In genomic region chr14:75773431-75773830, GRCm38 (mm10) we compare ENCODE assay signal across 16 mouse cellular contexts. TPM values are rescaled to one million over a fixed set of nuclear protein-coding genes. Genes with fewer than 3 reads are reported as not detected.
DNase-seq lines count a peak whose midpoint lies in the region; ATAC-seq lines count a peak whose summit lies in the region.
"Had no signal": no experiment of that assay in that cellular context is flagged by ENCODE, and none has a peak within 500 bp of the region (broad histone marks: within the 10 kb centered on the region; RNA-seq: fewer than 3 reads in every experiment).

No protein-coding gene starts in this region.

- H3K9ac ChIP-seq in neural tube, embryonic 14.5 days (replicated peaks; ENCODE audit: low read depth, low read length) = no peak overlapping the region
- no peak overlapping the region for H3K9ac ChIP-seq in neural tube, embryonic 15.5 days (replicated peaks)
- peak overlapping the region; percentile 45; the same call in 1 of the 2 replicates for H3K9ac ChIP-seq in heart, embryonic 14.5 days (ENCODE audit: low read length)
- no peak overlapping the region; the same call in 1 of the 2 replicates for H3K9ac ChIP-seq in liver, embryonic 15.5 days
- no peak overlapping the region for H3K9ac ChIP-seq in hindbrain, embryonic 12.5 days
- H3K9ac ChIP-seq: intestine, embryonic 15.5 days had no signal

- intact Hi-C loops in left cerebral cortex, postnatal 36 days (cut with DNase I) = no loop called here

- no peak overlapping the region for H3K4me3 ChIP-seq in neural tube, embryonic 14.5 days (ENCODE audit: low read depth, low read length)
- H3K4me3 ChIP-seq in neural tube, embryonic 15.5 days (replicated peaks) = no peak overlapping the region
- H3K4me3 ChIP-seq in heart, embryonic 14.5 days (ENCODE audit: control insufficient read depth in 1 of 2, insufficient read depth in 1 of 2, low read depth in 1 of 2, low read length in 2 of 2) = no peak overlapping the region
- no peak overlapping the region; the same call in 1 of the 2 replicates for H3K4me3 ChIP-seq in liver, embryonic 15.5 days (replicated peaks)
- no peak overlapping the region for H3K4me3 ChIP-seq in hindbrain, embryonic 12.5 days
- H3K4me3 ChIP-seq: forebrain, embryonic 10.5 days; intestine, embryonic 15.5 days; megakaryocyte, embryonic 14.5 days had no signal

- H3K36me3 ChIP-seq in neural tube, embryonic 14.5 days (ENCODE audit: control insufficient read depth, insufficient read depth, low read length) = peaks cover 13% of the 10 kb centered on the region; the same call in 1 of the 2 replicates
- peaks cover 27% of the 10 kb centered on the region for H3K36me3 ChIP-seq in neural tube, embryonic 15.5 days
- H3K36me3 ChIP-seq in heart, embryonic 14.5 days (ENCODE audit: control insufficient read depth, insufficient read depth, low read length) = peaks cover 39% of the 10 kb centered on the region
- peaks cover 9% of the 10 kb centered on the region; the same call in 1 of the 2 replicates for H3K36me3 ChIP-seq in liver, embryonic 15.5 days (replicated peaks)
- peaks cover 18% of the 10 kb centered on the region; the same call in 1 of the 2 replicates for H3K36me3 ChIP-seq in hindbrain, embryonic 12.5 days
- H3K36me3 ChIP-seq: intestine, embryonic 15.5 days had no signal

- H3K27ac ChIP-seq in neural tube, embryonic 14.5 days (ENCODE audit: low read depth, low read length) = no peak overlapping the region
- H3K27ac ChIP-seq in neural tube, embryonic 15.5 days (replicated peaks) = no peak overlapping the region
- H3K27ac ChIP-seq in heart, embryonic 14.5 days (replicated peaks in 1 of 2; ENCODE audit: control insufficient read depth in 1 of 2, insufficient read depth in 1 of 2, low read depth in 2 of 2, low read length in 2 of 2) = peak overlapping the region; percentile 84 to 85
- peak overlapping the region; percentile 79 for H3K27ac ChIP-seq in liver, embryonic 15.5 days (replicated peaks)
- no peak overlapping the region for H3K27ac ChIP-seq in hindbrain, embryonic 12.5 days
- H3K27ac ChIP-seq: forebrain, embryonic 10.5 days; intestine, embryonic 15.5 days had no signal

- WGBS in neural tube, embryonic 14.5 days = 83% methylated on average over 8 of the region's 8 CpGs
- WGBS in neural tube, embryonic 15.5 days = 78% methylated on average over 8 of the region's 8 CpGs
- WGBS in heart, embryonic 14.5 days = 18% methylated on average over 8 of the region's 8 CpGs
- WGBS in liver, embryonic 15.5 days (ENCODE audit: insufficient replicate concordance) = 24% methylated on average over 8 of the region's 8 CpGs
- WGBS in hindbrain, embryonic 12.5 days = 88% methylated on average over 8 of the region's 8 CpGs

- peak; percentile 62 to 78 for DNase-seq in adrenal gland, adult (ENCODE audit: inconsistent age in 2 of 2, low spot score in 1 of 2)
- DNase-seq in adrenal gland, adult 18-20 months (ENCODE audit: low spot score in 2 of 2) = no peak
- no peak for DNase-seq in left cerebral cortex, postnatal 36 days (ENCODE audit: low spot score in 2 of 2)
- DNase-seq: embryo, embryonic 11 days; gastrocnemius, postnatal 25 days; layer of hippocampus, postnatal 36 days; lung, adult 18-20 months had no signal

- 0 out of 2 replicates have a peak, but pooled peaks have one; percentile 13 for ATAC-seq in neural tube, embryonic 14.5 days (ENCODE audit: low read depth)
- no peak for ATAC-seq in neural tube, embryonic 15.5 days (ENCODE audit: low FRiP score)
- peak; percentile 63 for ATAC-seq in heart, embryonic 14.5 days (ENCODE audit: insufficient number of reproducible peaks, insufficient read depth, low FRiP score, low read depth)
- peak; percentile 88 for ATAC-seq in liver, embryonic 15.5 days (ENCODE audit: insufficient read depth)
- ATAC-seq in hindbrain, embryonic 12.5 days (ENCODE audit: low FRiP score) = no peak
- ATAC-seq: activated CD4-positive, CD25-positive, alpha-beta regulatory T cell, adult 4 months; intestine, embryonic 15.5 days had no signal

- H3K4me1 ChIP-seq in neural tube, embryonic 14.5 days (ENCODE audit: control insufficient read depth, insufficient read depth, low read length) = peaks cover 5% of the 10 kb centered on the region; the same call in 1 of the 2 replicates
- H3K4me1 ChIP-seq in neural tube, embryonic 15.5 days = no peaks in the 10 kb centered on the region
- peaks cover 16 to 21% of the 10 kb centered on the region in 2 experiments for H3K4me1 ChIP-seq in heart, embryonic 14.5 days (ENCODE audit: control insufficient read depth in 2 of 2, insufficient read depth in 2 of 2, low read length in 2 of 2)
- peaks cover 42% of the 10 kb centered on the region for H3K4me1 ChIP-seq in liver, embryonic 15.5 days (replicated peaks)
- no peaks in the 10 kb centered on the region for H3K4me1 ChIP-seq in hindbrain, embryonic 12.5 days
- H3K4me1 ChIP-seq: forebrain, embryonic 10.5 days; intestine, embryonic 15.5 days had no signal

- no peaks in the 10 kb centered on the region for H3K27me3 ChIP-seq in neural tube, embryonic 14.5 days (ENCODE audit: control insufficient read depth, insufficient read depth, low read length)
- H3K27me3 ChIP-seq in neural tube, embryonic 15.5 days (replicated peaks) = no peaks in the 10 kb centered on the region
- H3K27me3 ChIP-seq in heart, embryonic 14.5 days (ENCODE audit: control insufficient read depth, insufficient read depth, low read length) = no peaks in the 10 kb centered on the region
- no peaks in the 10 kb centered on the region for H3K27me3 ChIP-seq in liver, embryonic 15.5 days
- H3K27me3 ChIP-seq in hindbrain, embryonic 12.5 days = no peaks in the 10 kb centered on the region
- H3K27me3 ChIP-seq: intestine, embryonic 15.5 days; megakaryocyte, embryonic 14.5 days had no signal

- H3K9me3 ChIP-seq in neural tube, embryonic 14.5 days (ENCODE audit: control insufficient read depth, low read length) = no peaks in the 10 kb centered on the region
- no peaks in the 10 kb centered on the region for H3K9me3 ChIP-seq in neural tube, embryonic 15.5 days (replicated peaks)
- no peaks in the 10 kb centered on the region for H3K9me3 ChIP-seq in heart, embryonic 14.5 days (ENCODE audit: control insufficient read depth, low read length)
- H3K9me3 ChIP-seq in liver, embryonic 15.5 days (replicated peaks) = no peaks in the 10 kb centered on the region
- H3K9me3 ChIP-seq in hindbrain, embryonic 12.5 days (replicated peaks) = no peaks in the 10 kb centered on the region
- H3K9me3 ChIP-seq: forebrain, embryonic 10.5 days; intestine, embryonic 15.5 days; megakaryocyte, embryonic 14.5 days had no signal

- H3K4me2 ChIP-seq in neural tube, embryonic 14.5 days (ENCODE audit: low read depth, low read length) = no peak overlapping the region
- H3K4me2 ChIP-seq in neural tube, embryonic 15.5 days = no peak overlapping the region
- peak overlapping the region; percentile 25 for H3K4me2 ChIP-seq in heart, embryonic 14.5 days (ENCODE audit: low read length)
- peak overlapping the region; percentile 49 for H3K4me2 ChIP-seq in liver, embryonic 15.5 days
- no peak overlapping the region for H3K4me2 ChIP-seq in hindbrain, embryonic 12.5 days (replicated peaks)
- H3K4me2 ChIP-seq: intestine, embryonic 15.5 days had no signal

RNA-seq across cellular contexts. Expression of gene Slc25a30, which starts 13.4 kb away (rescaled TPM):
- 100 to 1,000 TPM in 1 of 2 experiments, 10 to 100 TPM in 1; 81.1 to 119 TPM for total RNA-seq in adrenal gland, adult 18-20 months (2021)
- 13.3 and 13.5 TPM in 2 replicates for polyA plus RNA-seq in neural tube, embryonic 14.5 days (2014; fragmentation: Nextera tagmentation; extraction: Ambion mirVana)
- polyA plus RNA-seq in neural tube, embryonic 15.5 days (2015; fragmentation: Nextera tagmentation; extraction: Ambion mirVana) = 7.0 and 8.1 TPM in 2 replicates
- 8.3 and 9.2 TPM in 2 replicates for polyA plus RNA-seq in heart, embryonic 14.5 days (2014; fragmentation: Nextera tagmentation; extraction: Ambion mirVana)
- 1.5 and 1.8 TPM in 2 replicates for polyA plus RNA-seq in liver, embryonic 15.5 days (2015; fragmentation: Nextera tagmentation; extraction: Ambion mirVana)
- 10 to 100 TPM; 11.3 to 11.7 TPM for total RNA-seq in left cerebral cortex, postnatal 36 days (2021)
- 7.8 and 9.3 TPM in 2 replicates for polyA plus RNA-seq in hindbrain, embryonic 12.5 days (2016; fragmentation: Nextera tagmentation; extraction: Ambion mirVana)

RNA-seq across cellular contexts. Expression of gene Cog3, which starts 19.1 kb away (rescaled TPM):
- 10 to 100 TPM; 22.7 to 26.4 TPM for total RNA-seq in adrenal gland, adult 18-20 months (2021)
- 20.3 and 28.5 TPM in 2 replicates for polyA plus RNA-seq in neural tube, embryonic 14.5 days (2014; fragmentation: Nextera tagmentation; extraction: Ambion mirVana)
- 17.2 and 18.0 TPM in 2 replicates for polyA plus RNA-seq in neural tube, embryonic 15.5 days (2015; fragmentation: Nextera tagmentation; extraction: Ambion mirVana)
- 16.0 and 16.5 TPM in 2 replicates for polyA plus RNA-seq in heart, embryonic 14.5 days (2014; fragmentation: Nextera tagmentation; extraction: Ambion mirVana)
- polyA plus RNA-seq in liver, embryonic 15.5 days (2015; fragmentation: Nextera tagmentation; extraction: Ambion mirVana) = 6.9 and 7.1 TPM in 2 replicates
- 10 to 100 TPM; 23.1 to 25.5 TPM for total RNA-seq in left cerebral cortex, postnatal 36 days (2021)
- 23.9 and 24.8 TPM in 2 replicates for polyA plus RNA-seq in hindbrain, embryonic 12.5 days (2016; fragmentation: Nextera tagmentation; extraction: Ambion mirVana)

Comparison
In these comparisons a context has a peak if more than half of its experiments do, and no peak if none do; other contexts are left out.
1. DNase-seq: peak in adrenal gland, adult (2 of 2); none in adrenal gland, adult 18-20 months (0 of 2) and left cerebral cortex, postnatal 36 days (0 of 2).
2. ATAC-seq: peak in neural tube, embryonic 14.5 days (single experiment), heart, embryonic 14.5 days (single experiment) and liver, embryonic 15.5 days (single experiment); none in neural tube, embryonic 15.5 days (single experiment) and hindbrain, embryonic 12.5 days (single experiment).
3. H3K27ac ChIP-seq: peak in heart, embryonic 14.5 days (2 of 2) and liver, embryonic 15.5 days (single experiment); none in neural tube, embryonic 14.5 days (single experiment), neural tube, embryonic 15.5 days (single experiment) and hindbrain, embryonic 12.5 days (single experiment).
4. H3K4me2 ChIP-seq: peak in heart, embryonic 14.5 days (single experiment) and liver, embryonic 15.5 days (single experiment); none in neural tube, embryonic 14.5 days (single experiment), neural tube, embryonic 15.5 days (single experiment) and hindbrain, embryonic 12.5 days (single experiment).